Mouse (Mus musculus): ENCODE measurements around the gene Dazap1. TPM values are rescaled to one million over a fixed set of nuclear protein-coding genes. Genes with fewer than 3 reads are reported as not detected.
A peak's percentile ranks its signal among the peaks of the same experiment; 100 is the strongest.

Dazap1 gene
- polyA plus RNA-seq, 1 experiment, result 66.8 TPM

- Histone ChIP-seq H3K36me3 (ENCODE audit: control insufficient read depth, insufficient read depth, low read length) (no peaks in the 10 kb centered on the region), H3K4me3 (ENCODE audit: extremely low read depth, insufficient read depth, insufficient read length) (no peak overlapping the region), H3K27ac (ENCODE audit: insufficient read depth, low read length) (no peak overlapping the region), H3K4me1 (ENCODE audit: control insufficient read depth, insufficient read depth, insufficient read length) (peaks cover 28% of the 10 kb centered on the region), H3K27me3 (ENCODE audit: control insufficient read depth, insufficient read depth, low read length) (no peaks in the 10 kb centered on the region)
- DNase-seq (ENCODE audit: low read depth in 1 of 2, low spot score in 2 of 2), result no peak
- 86% methylated on average over 17 of the region's 17 CpGs for WGBS
- TF ChIP-seq CTCF (IDR thresholded peaks at IDR 0.05; ENCODE audit: extremely low read depth, insufficient read depth, insufficient read length, insufficient replicate concordance), result no peak
- no peak for TF ChIP-seq POLR2A (IDR thresholded peaks at IDR 0.05; ENCODE audit: low read depth, low read length)
Observed at GRCm38 (mm10) chr10:80324120-80325037, 63.1 kb downstream of the Dazap1 start.

- peaks cover 25% of the 10 kb centered on the region for H3K4me1 ChIP-seq (ENCODE audit: control insufficient read depth, insufficient read depth, insufficient read length)
- H3K27me3 ChIP-seq (ENCODE audit: control insufficient read depth, insufficient read depth, low read length), result no peaks in the 10 kb centered on the region
- WGBS, result 87% methylated on average over 21 of the region's 21 CpGs
Observed at GRCm38 (mm10) chr10:80325045-80325444, 63.8 kb downstream of the Dazap1 start.

GRCm38 (mm10) chr10:80329273-80330081 is 68.2 kb downstream of the Dazap1 start, which contains the start of the genes Pcsk4 and Reep6:
TSS of gene Pcsk4 (minus strand) at chr10:80329498.
TSS of gene Reep6 (plus strand) at chr10:80329953.
- H3K27ac ChIP-seq (ENCODE audit: insufficient read depth, low read length), result no peak within 1 kb of the TSS

More at GRCm38 (mm10) chr10:80325045-80325444, 63.8 kb downstream of the Dazap1 start:
- no peak for TF ChIP-seq CTCF (IDR thresholded peaks at IDR 0.05; ENCODE audit: extremely low read depth, insufficient read depth, insufficient read length, insufficient replicate concordance)
- Histone ChIP-seq H3K27ac (ENCODE audit: insufficient read depth, low read length) (no peak overlapping the region), H3K36me3 (ENCODE audit: control insufficient read depth, insufficient read depth, low read length) (no peaks in the 10 kb centered on the region), H3K4me3 (ENCODE audit: extremely low read depth, insufficient read depth, insufficient read length) (no peak overlapping the region)
- no peak for DNase-seq (ENCODE audit: low read depth in 1 of 2, low spot score in 2 of 2)

GRCm38 (mm10) chr10:80330084-80330483 is 68.8 kb downstream of the Dazap1 start:
- Histone ChIP-seq H3K27ac (ENCODE audit: insufficient read depth, low read length) (no peak overlapping the region), H3K27me3 (ENCODE audit: control insufficient read depth, insufficient read depth, low read length) (no peaks in the 10 kb centered on the region), H3K4me1 (ENCODE audit: control insufficient read depth, insufficient read depth, insufficient read length) (no peaks in the 10 kb centered on the region; the same call in 1 of the 2 replicates), H3K4me3 (ENCODE audit: extremely low read depth, insufficient read depth, insufficient read length) (peak overlapping the region; percentile 54; the same call in 1 of the 2 replicates), H3K36me3 (ENCODE audit: control insufficient read depth, insufficient read depth, low read length) (no peaks in the 10 kb centered on the region)
- 4% methylated on average over 35 of the region's 41 CpGs for WGBS
- TF ChIP-seq POLR2A (IDR thresholded peaks at IDR 0.05; ENCODE audit: low read depth, low read length), result no peak
- no peak for TF ChIP-seq CTCF (IDR thresholded peaks at IDR 0.05; ENCODE audit: extremely low read depth, insufficient read depth, insufficient read length, insufficient replicate concordance)
- DNase-seq (ENCODE audit: low read depth in 1 of 2, low spot score in 2 of 2), result no peak

More at GRCm38 (mm10) chr10:80329273-80330081, 68.2 kb downstream of the Dazap1 start, which contains the start of the genes Pcsk4 and Reep6:
- TF ChIP-seq CTCF (IDR thresholded peaks at IDR 0.05; ENCODE audit: extremely low read depth, insufficient read depth, insufficient read length, insufficient replicate concordance) (no peak), POLR2A (IDR thresholded peaks at IDR 0.05; ENCODE audit: low read depth, low read length) (no peak)
- H3K27me3 ChIP-seq (ENCODE audit: control insufficient read depth, insufficient read depth, low read length), result no peaks in the 10 kb centered on the region
- WGBS, result 10% methylated on average over 36 of the region's 36 CpGs
- H3K36me3 ChIP-seq (ENCODE audit: control insufficient read depth, insufficient read depth, low read length), result no peaks in the 10 kb centered on the region
- peak; percentile 87 to 88 for DNase-seq (ENCODE audit: low read depth in 1 of 2, low spot score in 2 of 2)
- no peaks in the 10 kb centered on the region; the same call in 1 of the 2 replicates for H3K4me1 ChIP-seq (ENCODE audit: control insufficient read depth, insufficient read depth, insufficient read length)
- H3K4me3 ChIP-seq (ENCODE audit: extremely low read depth, insufficient read depth, insufficient read length), result peak within 1 kb of the TSS; percentile 54; the same call in 1 of the 2 replicates

- Histone ChIP-seq H3K4me3 (ENCODE audit: extremely low read depth, insufficient read depth, insufficient read length) (no peak overlapping the region), H3K36me3 (ENCODE audit: control insufficient read depth, insufficient read depth, low read length) (no peaks in the 10 kb centered on the region), H3K27ac (ENCODE audit: insufficient read depth, low read length) (no peak overlapping the region), H3K27me3 (ENCODE audit: control insufficient read depth, insufficient read depth, low read length) (no peaks in the 10 kb centered on the region), H3K4me1 (ENCODE audit: control insufficient read depth, insufficient read depth, insufficient read length) (no peaks in the 10 kb centered on the region; the same call in 1 of the 2 replicates)
- TF ChIP-seq POLR2A (IDR thresholded peaks at IDR 0.05; ENCODE audit: low read depth, low read length) (no peak), CTCF (IDR thresholded peaks at IDR 0.05; ENCODE audit: extremely low read depth, insufficient read depth, insufficient read length, insufficient replicate concordance) (no peak)
- DNase-seq (ENCODE audit: low read depth in 1 of 2, low spot score in 2 of 2), result no peak
- WGBS, result 77% methylated on average over 2 of the region's 2 CpGs
Observed at GRCm38 (mm10) chr10:80330888-80331287, 69.6 kb downstream of the Dazap1 start.

GRCm38 (mm10) chr10:80331636-80332524 is 70.6 kb downstream of the Dazap1 start:
- TF ChIP-seq POLR2A (IDR thresholded peaks at IDR 0.05; ENCODE audit: low read depth, low read length) (no peak), CTCF (IDR thresholded peaks at IDR 0.05; ENCODE audit: extremely low read depth, insufficient read depth, insufficient read length, insufficient replicate concordance) (no peak)
- no peaks in the 10 kb centered on the region for H3K27me3 ChIP-seq (ENCODE audit: control insufficient read depth, insufficient read depth, low read length)
- 76% methylated on average over 10 of the region's 10 CpGs for WGBS
- no peaks in the 10 kb centered on the region; the same call in 1 of the 2 replicates for H3K4me1 ChIP-seq (ENCODE audit: control insufficient read depth, insufficient read depth, insufficient read length)
- H3K27ac ChIP-seq (ENCODE audit: insufficient read depth, low read length), result no peak overlapping the region; the same call in 1 of the 2 replicates
- DNase-seq (ENCODE audit: low read depth in 1 of 2, low spot score in 2 of 2), result no peak
- no peak overlapping the region for H3K4me3 ChIP-seq (ENCODE audit: extremely low read depth, insufficient read depth, insufficient read length)
- H3K36me3 ChIP-seq (ENCODE audit: control insufficient read depth, insufficient read depth, low read length), result no peaks in the 10 kb centered on the region

All from spleen, adult 2 months (tissue).